Mouse (Mus musculus): ENCODE measurements at regions not wholly inside any gene's neighbourhood (a gene's known extent, or its start where the extent isn't known, plus 50 kb on each side); places are given as distances from the start of the nearest gene placed in this dataset.

DNA sequence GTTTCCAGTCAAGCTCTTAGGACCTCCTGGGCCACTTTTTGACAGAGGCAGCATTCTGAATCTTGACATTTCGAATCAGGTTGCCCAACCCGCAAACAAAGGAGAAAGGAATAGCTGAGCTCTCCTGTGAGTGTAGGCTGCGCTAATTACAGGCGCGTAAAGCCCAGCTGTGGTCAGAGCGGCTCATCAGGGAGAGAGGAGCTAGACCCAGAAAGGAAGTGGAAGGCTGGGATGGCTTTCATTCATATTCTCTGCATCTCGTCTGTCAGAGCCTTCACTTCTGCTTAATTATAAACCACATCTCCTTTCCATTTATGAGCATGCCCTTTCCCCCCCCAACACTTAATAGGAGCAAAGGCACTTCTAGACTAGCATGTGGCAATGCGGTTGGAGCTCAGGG is 265.7 kb upstream of the Pkn2 start:
- TF ChIP-seq CHD2 (IDR thresholded peaks at IDR 0.05; ENCODE audit: low read depth, low read length): no peak
- TF ChIP-seq ZC3H11A (IDR thresholded peaks at IDR 0.05; ENCODE audit: borderline replicate concordance, low read depth, low read length): no peak
